14 mouse cellular contexts compared by ENCODE assay signal in genomic region chr6:7473730-7474129, GRCm38 (mm10).
"Had no signal": no experiment of that assay in that cellular context is flagged by ENCODE, and none has a peak within 500 bp of the region (broad histone marks: within the 10 kb centered on the region; RNA-seq: fewer than 3 reads in every experiment).

No protein-coding gene starts in this region.

- ATAC-seq: liver, postnatal 0 days; midbrain, embryonic 13.5 days had no signal

- H3K4me3 ChIP-seq: layer of hippocampus, adult 2 months; liver, embryonic 13.5 days; lung, embryonic 15.5 days; midbrain, embryonic 13.5 days; myocyte; neural tube, embryonic 15.5 days had no signal

- H3K4me2 ChIP-seq: liver, embryonic 13.5 days; lung, embryonic 15.5 days; midbrain, embryonic 13.5 days; neural tube, embryonic 15.5 days had no signal

- H3K9me3 ChIP-seq: liver, embryonic 13.5 days; lung, embryonic 15.5 days; midbrain, embryonic 13.5 days; neural tube, embryonic 15.5 days had no signal

- H3K36me3 ChIP-seq: liver, embryonic 13.5 days; lung, embryonic 15.5 days; midbrain, embryonic 13.5 days; neural tube, embryonic 15.5 days had no signal

- H3K9ac ChIP-seq: liver, embryonic 13.5 days; liver, postnatal 0 days; lung, embryonic 15.5 days; midbrain, embryonic 13.5 days; neural tube, embryonic 15.5 days had no signal

- H3K4me1 ChIP-seq: liver, embryonic 13.5 days; lung, embryonic 15.5 days; midbrain, embryonic 13.5 days; neural tube, embryonic 15.5 days had no signal

- H3K27ac ChIP-seq: layer of hippocampus, adult 2 months; liver, embryonic 13.5 days; lung, embryonic 15.5 days; midbrain, embryonic 13.5 days; neural tube, embryonic 15.5 days had no signal

- DNase-seq: kidney, adult 8-10 months; kidney, postnatal 4 days; liver; liver, embryonic 13.5 days; liver, postnatal 0 days; lung, postnatal 14 days; right cerebral cortex, adult 18-20 months; right cerebral cortex, postnatal 25 days; thymus, postnatal 36 days had no signal

- H3K27me3 ChIP-seq: liver, embryonic 13.5 days; lung, embryonic 15.5 days; midbrain, embryonic 13.5 days; neural tube, embryonic 15.5 days had no signal
